Mouse (Mus musculus) frontal cortex, postnatal 36 days (tissue): ENCODE data around the gene Mbnl2.
"Not testable (repeated sequence)": the region's sequence is repeated elsewhere in the genome, so short reads cannot be mapped to it uniquely, and the experiment has no call there.

Experiments
- DNase-seq, 2 experiments: peaks; one replicate each; pipeline ENCODE4 v3.0.0; 2022; ENCODE audit warnings: low spot score in 2 of 2

Gene Mbnl2

GRCm38 (mm10) chr14:120355742-120356440 is 80.4 kb downstream of the Mbnl2 start:
- DNase-seq, result no peak

GRCm38 (mm10) chr14:120357321-120358070 is 82.0 kb downstream of the Mbnl2 start:
- no peak for DNase-seq

GRCm38 (mm10) chr14:120359608-120360007 is 84.1 kb downstream of the Mbnl2 start:
- not testable (repeated sequence) for DNase-seq

- DNase-seq, result no peak
Measured at GRCm38 (mm10) chr14:120361121-120361520, 85.7 kb downstream of the Mbnl2 start.

- DNase-seq, result no peak
Measured at GRCm38 (mm10) chr14:120362409-120362992, 87.0 kb downstream of the Mbnl2 start.

GRCm38 (mm10) chr14:120363090-120363818 is 87.8 kb downstream of the Mbnl2 start:
- DNase-seq, result no peak

GRCm38 (mm10) chr14:120365088-120365487 is 89.6 kb downstream of the Mbnl2 start:
- DNase-seq, result no peak

- DNase-seq, result no peak
Measured at GRCm38 (mm10) chr14:120366962-120367361, 91.5 kb downstream of the Mbnl2 start.

- no peak for DNase-seq
Measured at GRCm38 (mm10) chr14:120367589-120367988, 92.1 kb downstream of the Mbnl2 start.

GRCm38 (mm10) chr14:120368456-120368855 is 93.0 kb downstream of the Mbnl2 start:
- no peak for DNase-seq

GRCm38 (mm10) chr14:120368914-120369391 is 93.5 kb downstream of the Mbnl2 start:
- DNase-seq, result no peak

GRCm38 (mm10) chr14:120370044-120370443 is 94.6 kb downstream of the Mbnl2 start:
- no peak for DNase-seq

- DNase-seq, result no peak
Measured at GRCm38 (mm10) chr14:120370631-120371030, 95.2 kb downstream of the Mbnl2 start.

GRCm38 (mm10) chr14:120371174-120371573 is 95.7 kb downstream of the Mbnl2 start:
- no peak for DNase-seq

- DNase-seq, result peak; percentile 49 to 62
Measured at GRCm38 (mm10) chr14:120373026-120374024, 97.9 kb downstream of the Mbnl2 start.

GRCm38 (mm10) chr14:120374786-120375185 is 99.3 kb downstream of the Mbnl2 start:
- peak; percentile 66 to 80 for DNase-seq

- DNase-seq, result no peak
Measured at GRCm38 (mm10) chr14:120377192-120377591, 101.7 kb downstream of the Mbnl2 start.

GRCm38 (mm10) chr14:120378002-120378401 is 102.5 kb downstream of the Mbnl2 start:
- no peak for DNase-seq

- no peak for DNase-seq
Measured at GRCm38 (mm10) chr14:120379716-120380115, 104.2 kb downstream of the Mbnl2 start.

GRCm38 (mm10) chr14:120381378-120382134 is 106.1 kb downstream of the Mbnl2 start:
- DNase-seq, result no peak
